Mouse (Mus musculus): ENCODE results near the gene Fam83e.

DNA sequence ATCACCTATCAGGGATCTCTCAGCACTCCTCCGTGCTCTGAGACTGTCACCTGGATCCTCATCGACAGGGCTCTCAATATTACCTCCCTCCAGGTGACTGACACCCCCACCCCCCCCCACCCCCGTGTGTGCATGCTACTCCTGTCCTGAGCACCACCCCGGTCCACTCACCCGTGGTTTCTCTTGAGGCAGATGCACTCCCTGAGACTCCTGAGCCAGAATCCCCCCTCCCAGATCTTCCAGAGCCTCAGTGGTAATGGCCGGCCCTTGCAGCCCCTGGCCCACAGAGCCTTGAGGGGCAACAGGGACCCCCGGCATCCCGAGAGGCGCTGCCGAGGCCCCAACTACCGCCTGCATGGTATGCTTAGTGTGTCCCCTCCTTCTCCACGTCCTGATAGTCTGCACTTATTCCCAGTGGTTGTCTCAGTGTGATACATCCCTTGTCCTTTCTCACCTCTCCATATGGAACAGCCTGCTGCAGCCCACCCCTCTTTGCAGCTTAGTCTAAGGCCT is 17.4 kb upstream of the Fam83e start:
- TF ChIP-seq CTCF (IDR thresholded peaks at IDR 0.05; ENCODE audit: low read depth, low read length) = no peak
- no peak for TF ChIP-seq POLR2A (IDR thresholded peaks at IDR 0.05; ENCODE audit: extremely low read depth, insufficient read depth, low read length)
